Mouse (Mus musculus): ENCODE measurements around the gene Olfr220. TPM values are rescaled to one million over a fixed set of nuclear protein-coding genes. Genes with fewer than 3 reads are reported as not detected.

Olfr220 gene
- polyA plus RNA-seq (2012; fragmentation: generic; extraction: Trizol), result not detected

DNA sequence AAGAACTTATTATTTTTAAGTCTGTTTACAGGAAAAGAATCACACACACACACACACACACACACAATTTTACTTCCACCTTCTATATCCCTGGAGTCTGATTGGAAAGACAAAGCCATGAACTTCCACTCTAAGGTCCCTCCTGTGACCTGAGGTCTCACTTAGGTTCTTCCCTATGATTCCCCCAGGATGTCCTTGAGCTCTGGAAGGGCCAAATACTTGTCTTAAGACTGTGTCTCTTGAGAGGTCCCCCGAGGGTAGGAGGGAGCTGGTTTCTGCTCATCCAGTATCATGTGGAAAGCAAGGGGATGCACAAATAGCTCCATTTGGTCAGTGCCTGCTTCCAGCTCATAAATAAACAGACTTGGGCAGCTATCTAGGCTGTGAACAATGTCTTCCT, at the start of gene Olfr220:
Olfr220 (plus strand) TSS at position 301 of the 400 bp plus-strand sequence.
- H3K79me2 ChIP-seq (ENCODE audit: control insufficient read depth, insufficient read depth), result no peaks in the 10 kb centered on the region
- no peaks in the 10 kb centered on the region for H3K36me3 ChIP-seq (ENCODE audit: control insufficient read depth, insufficient read depth)
- no peak within 1 kb of the TSS for H3K4me3 ChIP-seq
- no peak within 1 kb of the TSS for H3K4me2 ChIP-seq (ENCODE audit: low read depth)
- no peak within 1 kb of the TSS for H3ac ChIP-seq (ENCODE audit: control insufficient read depth, insufficient read length)
- TF ChIP-seq TCF12 (IDR thresholded peaks at IDR 0.05; ENCODE audit: insufficient read depth, poor library complexity, severe bottlenecking) (no peak), POLR2A (IDR thresholded peaks at IDR 0.05; ENCODE audit: insufficient read length, low read depth) (no peak), POLR2AphosphoS2 (IDR thresholded peaks at IDR 0.05; ENCODE audit: insufficient read length, low read depth) (no peak)
- H3K27me3 ChIP-seq (ENCODE audit: control insufficient read depth, insufficient read depth, insufficient read length), result no peaks in the 10 kb centered on the region

- no peaks in the 10 kb centered on the region for H3K36me3 ChIP-seq (ENCODE audit: control insufficient read depth, insufficient read depth)
- no peaks in the 10 kb centered on the region for H3K79me2 ChIP-seq (ENCODE audit: control insufficient read depth, insufficient read depth)
- H3K27me3 ChIP-seq (ENCODE audit: control insufficient read depth, insufficient read depth, insufficient read length), result no peaks in the 10 kb centered on the region
- H3K4me2 ChIP-seq (ENCODE audit: low read depth), result no peak overlapping the region
- no peak overlapping the region for H3ac ChIP-seq (ENCODE audit: control insufficient read depth, insufficient read length)
- no peak for TF ChIP-seq TCF12 (IDR thresholded peaks at IDR 0.05; ENCODE audit: insufficient read depth, poor library complexity, severe bottlenecking)
- TF ChIP-seq REST (IDR thresholded peaks at IDR 0.05; ENCODE audit: insufficient read depth, insufficient read length), result no peak
- no peak for TF ChIP-seq MYOD1 (IDR thresholded peaks at IDR 0.05; ENCODE audit: control insufficient read depth in 1 of 3, insufficient read length in 2 of 3, low read depth in 2 of 3)
- TF ChIP-seq SRF (IDR thresholded peaks at IDR 0.05; ENCODE audit: control insufficient read depth, insufficient read length, low read depth), result no peak
- no peak for TF ChIP-seq USF1 (IDR thresholded peaks at IDR 0.05; ENCODE audit: low read depth)
- no peak for TF ChIP-seq POLR2AphosphoS2 (IDR thresholded peaks at IDR 0.05; ENCODE audit: insufficient read length, low read depth)
- no peak for TF ChIP-seq POLR2A (IDR thresholded peaks at IDR 0.05; ENCODE audit: insufficient read length, low read depth)
- no peak for TF ChIP-seq MYOG (IDR thresholded peaks at IDR 0.05; ENCODE audit: control insufficient read depth in 1 of 3, insufficient read depth in 1 of 3, insufficient read length in 2 of 3, low read depth in 2 of 3)
- no peak for TF ChIP-seq TCF3 (IDR thresholded peaks at IDR 0.05; ENCODE audit: insufficient read length, low read depth)
- TF ChIP-seq E2F4 (IDR thresholded peaks at IDR 0.05; ENCODE audit: insufficient read depth), result no peak
- TF ChIP-seq CEBPB (IDR thresholded peaks at IDR 0.05; ENCODE audit: insufficient read depth, poor library complexity, severe bottlenecking), result no peak
- TF ChIP-seq MAX (IDR thresholded peaks at IDR 0.05; ENCODE audit: low read depth), result no peak
- H3K4me3 ChIP-seq, result no peak overlapping the region
These were observed 18.9 kb upstream of the Olfr220 start for GRCm38 (mm10) chr1:174422959-174423358.

DNA sequence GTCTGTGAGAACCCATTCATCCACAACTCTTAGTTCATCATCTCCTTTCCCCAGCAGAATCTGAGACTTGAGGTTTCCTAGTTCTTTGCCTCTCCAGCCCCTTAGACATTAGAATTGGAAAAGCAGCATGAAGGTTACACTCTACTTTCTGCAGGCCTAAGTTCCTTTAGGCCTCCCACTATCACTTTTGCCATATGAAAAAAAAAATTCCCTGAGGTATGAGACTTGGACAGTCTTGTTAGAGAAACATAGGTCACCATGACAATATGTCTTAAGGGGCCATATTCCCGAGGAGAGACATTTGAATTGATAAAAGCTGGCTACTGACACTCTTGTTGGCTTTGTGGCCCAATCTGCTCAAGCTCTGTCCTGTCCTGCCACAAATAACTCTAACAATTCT, 18.1 kb upstream of the Olfr220 start, which contains the start of gene Olfr414:
Olfr414 (plus strand) TSS at position 301 of the 400 bp plus-strand sequence.
- Histone ChIP-seq H3K36me3 (ENCODE audit: control insufficient read depth, insufficient read depth) (no peaks in the 10 kb centered on the region), H3K79me2 (ENCODE audit: control insufficient read depth, insufficient read depth) (no peaks in the 10 kb centered on the region), H3K4me3 (no peak within 1 kb of the TSS), H3K27me3 (ENCODE audit: control insufficient read depth, insufficient read depth, insufficient read length) (no peaks in the 10 kb centered on the region), H3K4me2 (ENCODE audit: low read depth) (no peak within 1 kb of the TSS), H3ac (ENCODE audit: control insufficient read depth, insufficient read length) (no peak within 1 kb of the TSS)
- TF ChIP-seq MAX (IDR thresholded peaks at IDR 0.05; ENCODE audit: low read depth), result no peak
- TF ChIP-seq E2F4 (IDR thresholded peaks at IDR 0.05; ENCODE audit: insufficient read depth), result no peak
- no peak for TF ChIP-seq SRF (IDR thresholded peaks at IDR 0.05; ENCODE audit: control insufficient read depth, insufficient read length, low read depth)
- TF ChIP-seq MYOG (IDR thresholded peaks at IDR 0.05; ENCODE audit: control insufficient read depth in 1 of 3, insufficient read depth in 1 of 3, insufficient read length in 2 of 3, low read depth in 2 of 3), result no peak

GRCm38 (mm10) chr1:174426180-174426986, 15.5 kb upstream of the Olfr220 start:
- Histone ChIP-seq H3K27me3 (ENCODE audit: control insufficient read depth, insufficient read depth, insufficient read length) (no peaks in the 10 kb centered on the region), H3K79me2 (ENCODE audit: control insufficient read depth, insufficient read depth) (no peaks in the 10 kb centered on the region), H3ac (ENCODE audit: control insufficient read depth, insufficient read length) (no peak overlapping the region), H3K36me3 (ENCODE audit: control insufficient read depth, insufficient read depth) (no peaks in the 10 kb centered on the region), H3K4me2 (ENCODE audit: low read depth) (no peak overlapping the region), H3K4me3 (no peak overlapping the region)
- TF ChIP-seq TCF12 (IDR thresholded peaks at IDR 0.05; ENCODE audit: insufficient read depth, poor library complexity, severe bottlenecking) (no peak), MYOG (IDR thresholded peaks at IDR 0.05; ENCODE audit: control insufficient read depth in 1 of 3, insufficient read depth in 1 of 3, insufficient read length in 2 of 3, low read depth in 2 of 3) (no peak), MAX (IDR thresholded peaks at IDR 0.05; ENCODE audit: low read depth) (no peak), MYOD1 (IDR thresholded peaks at IDR 0.05; ENCODE audit: control insufficient read depth in 1 of 3, insufficient read length in 2 of 3, low read depth in 2 of 3) (no peak)

GRCm38 (mm10) chr1:174427402-174427801, 14.5 kb upstream of the Olfr220 start:
- no peak overlapping the region for H3ac ChIP-seq (ENCODE audit: control insufficient read depth, insufficient read length)
- no peak overlapping the region for H3K4me3 ChIP-seq
- H3K79me2 ChIP-seq (ENCODE audit: control insufficient read depth, insufficient read depth), result no peaks in the 10 kb centered on the region
- TF ChIP-seq REST (IDR thresholded peaks at IDR 0.05; ENCODE audit: insufficient read depth, insufficient read length) (no peak), MAX (IDR thresholded peaks at IDR 0.05; ENCODE audit: low read depth) (no peak), E2F4 (IDR thresholded peaks at IDR 0.05; ENCODE audit: insufficient read depth) (no peak), MYOG (IDR thresholded peaks at IDR 0.05; ENCODE audit: control insufficient read depth in 1 of 3, insufficient read depth in 1 of 3, insufficient read length in 2 of 3, low read depth in 2 of 3) (no peak), CEBPB (IDR thresholded peaks at IDR 0.05; ENCODE audit: insufficient read depth, poor library complexity, severe bottlenecking) (no peak), POLR2A (IDR thresholded peaks at IDR 0.05; ENCODE audit: insufficient read length, low read depth) (no peak), TCF12 (IDR thresholded peaks at IDR 0.05; ENCODE audit: insufficient read depth, poor library complexity, severe bottlenecking) (no peak), MYOD1 (IDR thresholded peaks at IDR 0.05; ENCODE audit: control insufficient read depth in 1 of 3, insufficient read length in 2 of 3, low read depth in 2 of 3) (no peak), POLR2AphosphoS2 (IDR thresholded peaks at IDR 0.05; ENCODE audit: insufficient read length, low read depth) (no peak), TCF3 (IDR thresholded peaks at IDR 0.05; ENCODE audit: insufficient read length, low read depth) (no peak), USF1 (IDR thresholded peaks at IDR 0.05; ENCODE audit: low read depth) (no peak), SRF (IDR thresholded peaks at IDR 0.05; ENCODE audit: control insufficient read depth, insufficient read length, low read depth) (no peak)
- H3K27me3 ChIP-seq (ENCODE audit: control insufficient read depth, insufficient read depth, insufficient read length), result no peaks in the 10 kb centered on the region
- H3K36me3 ChIP-seq (ENCODE audit: control insufficient read depth, insufficient read depth), result no peaks in the 10 kb centered on the region
- H3K4me2 ChIP-seq (ENCODE audit: low read depth), result no peak overlapping the region
